Mouse (Mus musculus) naive thymus-derived CD4-positive, alpha-beta T cell, adult 2 months (primary cell): ENCODE results near the gene Rbm20.
A peak's percentile ranks its signal among the peaks of the same experiment; 100 is the strongest.

Source experiments
- DNase-seq: peaks from one replicate; pipeline ENCODE4 v3.0.0-alpha.2; 2011; ENCODE audit warnings: low read depth

The Rbm20 gene

GRCm38 (mm10) chr19:53885450-53885849 is 208.3 kb downstream of the Rbm20 start:
- DNase-seq = no peak

DNA sequence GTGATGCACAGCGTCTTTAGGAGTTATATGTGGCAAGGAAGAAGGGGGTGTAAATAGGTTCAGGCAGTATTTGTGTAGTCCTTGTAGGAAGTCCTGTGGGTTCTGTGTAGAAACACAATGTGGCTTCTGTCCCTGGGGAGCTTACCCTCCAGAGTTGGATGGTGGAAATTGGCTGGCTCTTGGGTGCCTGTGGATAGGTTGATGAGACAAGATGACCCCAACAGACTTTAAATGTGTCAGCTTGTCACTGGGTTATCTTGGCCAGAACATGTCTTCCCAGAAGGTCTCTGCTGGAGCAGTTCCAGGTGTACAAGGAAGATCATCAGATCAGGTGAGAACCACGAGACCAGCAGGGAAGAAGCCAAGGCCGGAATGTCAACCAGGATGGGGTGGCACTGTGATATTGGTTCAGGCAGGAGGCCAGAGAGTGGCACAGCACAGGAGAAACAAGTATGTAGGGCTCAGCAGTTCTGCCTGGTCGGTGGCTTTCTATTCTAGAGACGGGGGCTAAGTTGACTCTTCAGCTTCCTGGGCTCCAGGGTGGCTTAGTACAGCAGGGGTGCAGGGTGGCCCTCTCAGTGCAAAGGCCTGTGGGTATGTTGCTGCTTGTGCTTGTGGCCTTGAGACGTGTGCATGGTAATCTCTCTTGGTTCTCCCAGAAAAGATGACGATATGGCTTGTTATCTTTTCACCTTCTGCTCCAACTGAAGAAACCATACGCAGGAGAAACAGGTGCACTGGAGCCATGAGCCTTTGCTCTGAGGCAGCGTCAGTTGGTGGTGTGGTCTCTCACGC is 209.7 kb downstream of the Rbm20 start:
- no peak for DNase-seq

DNA sequence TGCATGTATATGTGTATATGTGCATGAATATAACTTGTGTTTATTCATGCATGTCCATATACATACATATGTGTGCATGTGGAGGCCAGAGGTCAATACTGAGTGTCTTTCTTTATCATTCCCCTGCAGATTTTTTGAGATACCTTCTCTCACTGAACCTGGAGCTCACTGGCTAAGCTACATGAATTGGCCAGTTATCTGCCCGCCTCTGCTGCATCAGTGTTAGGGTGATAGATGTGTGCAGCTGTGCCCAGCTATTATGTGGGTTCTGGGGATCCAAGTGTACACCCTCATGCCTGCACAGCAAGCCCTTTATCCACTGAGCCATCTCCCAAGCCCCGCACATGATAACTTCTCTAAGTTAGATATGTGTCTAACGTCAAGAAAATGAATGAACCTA is 210.7 kb downstream of the Rbm20 start:
- DNase-seq = peak; percentile 34

- DNase-seq = peak; percentile 65
These were observed 211.2 kb downstream of the Rbm20 start for GRCm38 (mm10) chr19:53888331-53888730.

- DNase-seq = peak; percentile 73
These were observed 212.4 kb downstream of the Rbm20 start for GRCm38 (mm10) chr19:53889555-53889954.

DNA sequence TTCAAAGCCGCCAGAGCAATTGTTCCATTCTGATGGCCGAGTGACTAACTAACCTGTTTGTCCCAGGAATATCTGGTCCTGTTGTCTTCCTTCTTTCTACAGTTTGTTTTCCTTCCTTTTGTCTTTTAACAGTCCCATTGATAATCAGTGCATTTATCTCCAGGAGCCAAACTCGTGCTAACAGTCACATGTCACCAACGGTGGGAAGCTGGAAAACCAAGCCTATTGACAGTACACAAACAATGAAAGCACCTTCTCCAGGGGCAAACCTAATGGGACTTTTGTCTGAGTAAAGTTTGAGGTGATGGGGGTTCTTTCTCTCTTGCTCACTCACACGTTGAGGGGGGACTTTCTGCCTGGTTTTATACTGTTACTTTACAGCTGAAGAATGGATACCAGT is 213.2 kb downstream of the Rbm20 start:
- DNase-seq = no peak

DNA sequence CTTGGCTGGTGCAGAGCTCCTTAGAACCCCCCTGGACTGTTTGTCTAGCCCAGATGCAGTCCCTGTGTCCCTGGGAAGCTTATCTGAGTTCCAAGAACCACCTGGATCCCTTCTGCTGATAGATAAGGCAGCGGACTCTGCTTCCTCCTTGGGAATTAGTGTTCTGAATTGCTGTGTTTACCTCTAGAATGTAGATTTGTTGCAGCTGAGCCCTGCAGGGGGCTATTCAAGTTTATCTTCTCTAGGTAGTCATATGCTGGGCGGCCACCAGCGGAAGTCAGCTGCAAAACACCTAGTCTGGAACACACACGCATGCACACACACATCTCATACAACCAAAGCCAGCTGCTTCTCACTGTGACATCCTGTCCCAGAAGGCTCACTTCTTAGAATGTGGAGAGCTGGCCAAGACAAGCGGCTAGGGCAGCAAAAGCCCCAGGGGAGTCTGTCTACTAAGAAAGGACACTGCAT is 213.7 kb downstream of the Rbm20 start:
- DNase-seq = peak; percentile 83

GRCm38 (mm10) chr19:53891569-53891968 is 214.5 kb downstream of the Rbm20 start:
- peak; percentile 42 for DNase-seq

- DNase-seq = peak; percentile 51
These were observed 215.0 kb downstream of the Rbm20 start, which contains the start of gene Pdcd4 for GRCm38 (mm10) chr19:53892061-53892460. Gene Pdcd4 (plus strand): TSS chr19:53892231.

DNA sequence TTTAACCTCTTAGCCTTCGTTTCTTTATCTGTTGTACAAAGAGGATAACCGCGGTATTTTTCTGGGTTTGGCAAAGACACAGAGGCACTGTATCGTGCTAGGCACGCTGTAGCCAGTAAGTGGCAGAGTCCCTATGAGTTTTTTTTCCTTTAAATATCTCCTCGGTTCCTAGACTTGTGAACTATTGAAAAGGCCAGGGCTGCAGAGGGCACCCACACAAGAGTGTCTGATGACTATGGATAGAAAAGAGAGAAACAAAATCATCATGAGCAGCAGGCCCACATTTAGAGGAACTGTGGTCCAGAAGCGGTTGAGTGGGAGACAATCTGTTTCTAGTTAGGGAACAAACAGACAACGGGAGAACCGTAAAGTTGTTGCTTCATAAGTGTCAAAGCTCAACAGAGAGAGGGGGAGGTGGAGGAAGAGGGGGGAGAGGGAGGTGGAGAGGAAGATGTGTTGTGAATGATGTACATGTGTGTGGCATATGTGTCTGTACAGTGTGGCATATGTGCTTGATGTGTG is 215.8 kb downstream of the Rbm20 start:
- DNase-seq = peak; percentile 42

DNA sequence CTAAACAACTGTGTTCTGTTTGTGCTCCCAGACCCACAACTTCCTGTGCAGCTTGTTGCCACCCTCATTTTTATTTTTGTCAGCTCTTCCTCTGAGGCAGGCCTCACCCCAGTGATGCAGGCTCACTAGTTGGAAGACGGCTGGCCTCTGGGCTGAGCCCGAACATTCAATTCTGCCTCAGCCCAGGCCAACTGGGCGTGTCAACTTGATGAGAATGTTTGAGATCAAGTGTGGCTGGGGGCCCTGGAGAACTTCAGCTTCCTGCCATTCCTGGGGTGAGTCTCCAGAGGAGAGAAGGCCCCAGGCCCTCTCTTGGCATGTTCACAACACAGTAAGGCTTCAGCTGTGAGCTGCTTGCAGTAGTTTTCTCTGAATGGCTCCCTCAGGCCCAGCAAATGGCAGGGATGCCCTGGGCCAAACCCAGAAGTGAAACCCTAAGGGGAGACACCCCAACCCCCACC is 216.6 kb downstream of the Rbm20 start:
- DNase-seq = peak; percentile 82

GRCm38 (mm10) chr19:53894538-53895121 is 217.5 kb downstream of the Rbm20 start:
- DNase-seq = no peak

DNA sequence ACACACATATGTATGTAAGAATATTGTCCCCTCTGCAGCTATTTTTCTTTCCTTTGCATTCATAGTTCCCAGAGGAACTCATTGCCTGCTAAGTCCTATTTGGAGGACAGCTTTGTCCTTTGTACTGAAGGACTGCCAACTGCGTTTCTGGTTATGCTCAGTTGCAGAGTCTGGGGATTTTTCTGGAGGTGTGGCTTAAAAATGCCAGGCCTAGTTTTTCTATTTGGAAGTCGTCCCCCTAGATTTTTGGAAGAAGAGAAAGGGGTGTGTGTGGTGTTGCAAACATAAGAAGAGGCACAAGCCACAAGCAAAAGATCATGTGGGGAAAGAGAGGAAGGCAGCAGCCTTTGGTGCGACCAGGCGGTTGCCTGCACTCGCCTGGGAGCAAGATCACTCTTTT is 220.9 kb downstream of the Rbm20 start:
- DNase-seq = peak; percentile 31

DNA sequence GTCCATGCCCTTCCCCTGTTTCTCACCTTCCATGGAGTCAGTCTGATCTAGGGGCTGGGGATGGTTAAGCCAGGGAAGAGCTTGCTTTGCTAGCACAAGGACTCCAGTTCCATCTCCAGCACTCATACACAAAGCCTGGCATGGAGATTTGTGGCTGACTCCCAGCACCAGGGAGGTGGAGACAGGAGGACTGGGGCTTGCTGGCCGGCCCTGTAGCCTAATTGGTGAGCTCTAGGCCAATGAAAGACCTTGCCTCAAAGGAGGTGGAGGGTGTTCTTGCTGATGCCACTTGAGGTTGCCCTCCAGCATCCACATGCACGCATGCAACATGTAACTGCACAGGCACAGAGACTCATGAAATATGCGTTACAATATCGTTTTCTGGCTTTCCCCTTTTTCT is 221.4 kb downstream of the Rbm20 start:
- no peak for DNase-seq

GRCm38 (mm10) chr19:53898970-53899900 is 222.1 kb downstream of the Rbm20 start:
- DNase-seq = no peak

DNA sequence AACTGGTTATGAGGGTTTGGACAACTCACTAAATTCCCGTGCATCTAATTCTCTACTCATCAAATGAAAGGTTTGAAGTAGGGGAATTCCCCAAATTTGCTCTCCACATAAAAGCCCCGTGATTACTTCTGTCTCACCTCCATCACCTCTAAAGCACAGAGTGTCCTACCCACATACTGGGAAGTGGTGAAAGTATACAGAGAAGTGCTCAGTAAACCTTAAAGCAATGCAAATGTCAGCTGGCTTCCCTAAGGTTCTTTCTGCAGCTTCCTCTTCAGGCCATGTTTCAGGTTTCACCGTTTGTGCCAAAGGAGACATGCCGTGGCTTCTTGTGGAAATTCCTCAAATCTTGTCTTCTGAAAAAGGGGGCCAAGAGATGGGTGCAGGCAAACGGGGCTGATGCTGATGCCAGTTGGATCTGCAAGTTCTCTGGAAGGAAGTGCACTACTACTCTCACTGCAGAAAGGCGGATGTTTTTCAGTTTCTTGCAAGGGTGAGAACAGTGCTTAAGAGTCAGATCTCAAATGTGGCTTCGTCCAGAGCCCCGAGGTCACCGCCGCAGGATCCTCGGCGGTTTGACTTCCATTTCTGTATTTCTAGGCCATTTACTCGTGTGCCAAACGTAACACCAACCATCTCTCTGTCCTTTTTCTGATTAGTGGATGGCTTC is 223.0 kb downstream of the Rbm20 start:
- DNase-seq = peak; percentile 83

GRCm38 (mm10) chr19:53901931-53902738 is 225.0 kb downstream of the Rbm20 start:
- DNase-seq = peak; percentile 75

GRCm38 (mm10) chr19:53902739-53903487 is 225.8 kb downstream of the Rbm20 start:
- peak; percentile 97 for DNase-seq

GRCm38 (mm10) chr19:53903507-53904321 is 226.6 kb downstream of the Rbm20 start:
- peak; percentile 81 for DNase-seq
